Mouse (Mus musculus): ENCODE data around the gene Aasdh.

The Aasdh gene

DNA sequence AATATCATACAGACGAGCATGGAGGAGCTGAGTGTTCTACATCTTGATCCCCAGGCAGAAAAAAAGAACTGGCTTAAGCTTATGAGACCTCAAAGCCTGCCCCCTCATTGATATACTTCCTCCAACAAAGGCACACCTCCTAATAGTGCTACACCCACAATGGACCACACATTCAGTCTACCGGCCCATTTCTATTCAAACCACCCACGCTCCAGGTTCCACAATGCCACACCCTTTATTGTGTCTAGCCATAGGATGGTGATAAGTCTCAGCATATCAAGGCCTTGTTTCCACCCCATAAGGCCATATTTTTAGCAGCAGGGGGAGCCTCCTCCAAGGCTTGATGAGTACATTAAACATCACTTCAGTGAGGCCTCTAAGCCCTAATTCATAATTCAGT is 5.5 kb upstream of the Aasdh start:
- DNase-seq (ENCODE audit: low spot score): no peak

DNA sequence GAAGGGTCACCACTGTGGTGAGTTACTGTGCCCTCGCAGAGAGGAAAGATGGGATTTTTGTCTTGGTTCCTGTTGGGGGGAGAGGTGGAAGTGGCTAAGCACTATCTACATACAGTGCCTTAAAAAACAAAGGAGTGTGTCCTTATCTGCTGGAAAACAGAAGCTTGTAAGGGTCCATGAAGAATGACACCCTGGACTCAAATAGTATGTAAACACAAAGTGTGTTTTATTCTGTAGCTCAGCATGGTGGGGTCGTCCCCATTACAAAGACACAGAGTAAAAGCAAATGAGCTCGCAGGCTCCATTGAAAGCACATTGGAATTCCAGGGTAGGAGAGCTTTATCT is 813 bp upstream of the Aasdh start:
- no peak for DNase-seq (ENCODE audit: low spot score)

DNA sequence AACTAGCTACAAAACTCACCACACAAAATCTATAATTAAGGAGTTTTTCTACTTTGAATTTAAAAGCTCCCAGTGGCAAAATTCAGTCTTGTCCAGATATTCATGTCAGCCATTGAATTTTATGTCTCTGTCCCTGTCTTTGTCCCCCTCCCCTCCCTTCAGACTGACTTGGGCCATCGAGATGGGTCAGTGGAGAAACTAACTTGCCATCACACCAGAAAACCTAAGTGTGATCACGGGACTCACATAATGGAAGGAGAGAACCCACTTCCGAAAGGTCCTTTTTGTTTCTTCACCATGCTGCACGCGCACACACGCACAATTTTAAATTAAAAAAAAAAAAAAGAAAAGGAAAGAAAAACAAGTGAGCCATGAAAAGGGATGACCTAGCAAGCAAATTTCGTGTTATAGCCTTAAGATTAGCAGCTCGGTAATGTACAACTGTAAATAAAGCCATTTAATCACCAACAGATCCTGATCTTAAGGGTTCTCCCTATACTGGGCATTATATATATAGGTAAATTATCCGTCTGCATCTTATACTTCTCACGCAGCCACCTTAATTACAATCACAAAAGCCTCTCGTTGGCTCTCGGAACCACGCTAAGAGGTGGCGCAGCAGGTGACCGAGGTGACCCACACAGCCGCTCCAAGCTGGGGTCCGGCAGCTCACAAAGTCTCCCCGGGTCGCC is 455 bp downstream of the Aasdh start:
- no peak for DNase-seq (ENCODE audit: low spot score)

DNA sequence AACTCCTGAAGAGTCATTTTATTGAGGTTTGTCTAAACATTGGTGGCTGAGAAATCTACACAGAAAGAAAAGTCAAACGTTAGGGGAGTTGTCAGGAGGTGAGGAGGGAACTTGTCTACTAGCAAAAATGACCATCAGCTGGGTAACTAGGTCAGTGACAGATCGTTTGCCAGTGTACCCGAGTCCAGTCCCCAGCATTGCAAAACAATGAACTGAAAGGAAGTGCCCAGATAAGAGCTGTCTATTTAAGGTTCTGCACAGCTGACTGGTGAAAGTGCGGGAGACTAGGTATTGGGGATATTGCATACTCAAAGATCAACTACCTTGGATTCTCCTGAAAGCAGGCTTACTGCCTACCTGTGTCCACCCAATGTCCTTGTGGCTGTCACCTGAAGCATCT is 3.2 kb downstream of the Aasdh start:
- no peak for DNase-seq (ENCODE audit: low spot score)

DNA sequence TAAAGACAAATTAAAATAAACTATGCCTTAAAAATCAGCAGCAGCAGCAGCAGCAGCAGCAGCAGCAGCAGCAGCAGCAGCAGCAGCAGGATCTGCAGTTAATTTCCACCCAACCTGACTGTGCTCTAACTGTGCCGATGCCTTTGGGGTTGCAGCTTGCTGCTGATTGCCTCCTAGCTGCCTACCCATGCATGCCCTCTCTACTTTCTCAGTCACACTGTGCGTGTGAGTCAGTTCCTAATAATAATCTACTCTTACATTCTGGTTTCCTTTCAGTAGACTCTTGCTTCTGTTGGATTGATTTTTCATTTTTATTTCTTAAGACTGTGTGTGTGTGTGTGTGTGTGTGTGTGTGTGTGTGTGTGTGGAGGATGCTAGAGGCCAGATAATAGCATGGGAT is 12.2 kb downstream of the Aasdh start:
- DNase-seq (ENCODE audit: low spot score): no peak

DNA sequence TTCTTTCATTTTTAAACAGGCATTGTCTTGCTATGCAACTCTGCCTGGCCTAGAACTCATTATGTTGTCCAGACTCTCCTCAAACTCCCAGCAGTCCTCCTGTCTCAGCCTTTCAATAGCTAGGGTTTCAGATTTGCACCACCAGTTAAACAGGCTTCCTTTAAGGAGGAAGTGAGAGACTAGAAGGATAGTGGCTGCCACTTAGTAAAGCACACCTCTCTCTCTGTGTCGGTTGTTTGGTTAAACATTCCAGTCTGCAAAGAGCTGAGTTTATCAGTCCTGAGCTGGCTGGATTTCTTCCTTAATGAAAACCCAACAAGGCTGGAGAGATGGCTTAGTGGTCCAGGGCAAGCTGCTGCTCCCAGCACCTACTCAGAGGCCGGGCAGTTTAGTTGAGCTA is 12.7 kb downstream of the Aasdh start:
- DNase-seq (ENCODE audit: low spot score): no peak

DNA sequence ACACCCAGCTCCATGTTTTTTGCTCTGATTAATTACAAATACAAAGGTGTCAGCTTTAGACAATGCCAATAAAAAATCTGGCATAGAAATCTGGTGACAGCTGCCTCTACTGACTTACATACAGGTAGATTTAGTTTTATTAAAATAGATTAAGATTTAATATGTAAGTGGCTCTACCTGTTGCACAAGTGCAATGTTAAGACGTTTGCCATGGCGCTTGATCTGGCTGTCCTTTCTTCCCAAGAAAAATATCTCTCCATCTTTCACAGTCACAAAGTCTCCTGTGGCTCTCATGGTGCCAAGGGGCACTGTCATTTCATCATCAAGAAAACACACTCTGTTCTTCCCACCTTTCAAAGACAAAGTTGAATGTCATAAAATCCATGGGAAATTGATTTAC is 18.3 kb downstream of the Aasdh start:
- DNase-seq (ENCODE audit: low spot score): no peak

DNA sequence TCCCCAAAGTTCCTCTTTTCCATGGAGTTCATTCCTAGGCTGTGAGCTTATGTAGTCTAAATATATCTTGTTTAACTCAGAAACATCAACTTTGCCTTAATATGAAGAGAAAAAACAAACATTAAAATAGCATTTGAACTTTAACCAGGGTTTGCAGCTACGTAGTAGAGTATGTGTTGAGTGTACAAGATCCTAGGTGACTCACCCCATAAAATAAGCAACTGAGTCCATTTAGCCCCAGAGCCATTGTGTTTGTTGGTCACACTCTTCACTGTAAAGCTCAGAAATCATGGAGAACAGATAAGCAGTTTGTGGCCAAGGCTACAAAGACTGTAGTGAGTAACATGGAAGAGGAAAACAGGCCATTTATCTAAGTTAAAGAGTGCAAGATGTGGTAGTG is 21.2 kb downstream of the Aasdh start:
- no peak for DNase-seq (ENCODE audit: low spot score)

DNA sequence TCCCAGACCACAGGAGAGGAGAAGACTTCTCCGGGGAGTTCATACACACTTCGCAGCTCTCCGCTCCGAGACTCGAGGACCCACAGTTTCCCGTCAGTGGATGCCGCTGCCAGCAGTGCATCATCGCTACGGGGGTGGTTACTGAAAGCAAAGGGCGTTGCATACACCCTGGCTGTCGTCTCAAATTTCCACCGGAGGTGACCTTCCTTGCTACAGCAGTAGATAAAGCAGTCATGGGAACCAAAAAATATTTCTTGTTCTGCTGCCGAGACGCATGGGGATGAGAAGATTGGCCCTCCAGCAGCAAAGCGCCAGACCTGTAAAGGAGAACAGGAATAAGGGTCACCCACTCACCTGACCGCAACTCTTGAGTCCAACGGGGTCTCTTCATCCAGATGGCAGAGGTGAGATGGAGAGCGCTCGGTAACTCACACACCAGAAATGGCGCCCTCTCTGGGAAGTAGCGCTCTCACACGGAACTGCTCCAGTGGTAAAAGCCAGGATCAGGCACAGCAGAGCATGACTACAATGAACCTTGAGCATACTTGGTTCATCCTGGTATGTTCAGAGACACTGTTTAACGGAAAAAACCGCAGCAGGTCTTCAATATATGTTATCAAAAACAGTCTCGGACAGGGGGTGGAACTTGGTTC is 29.1 kb downstream of the Aasdh start:
- DNase-seq (ENCODE audit: low spot score): no peak

DNA sequence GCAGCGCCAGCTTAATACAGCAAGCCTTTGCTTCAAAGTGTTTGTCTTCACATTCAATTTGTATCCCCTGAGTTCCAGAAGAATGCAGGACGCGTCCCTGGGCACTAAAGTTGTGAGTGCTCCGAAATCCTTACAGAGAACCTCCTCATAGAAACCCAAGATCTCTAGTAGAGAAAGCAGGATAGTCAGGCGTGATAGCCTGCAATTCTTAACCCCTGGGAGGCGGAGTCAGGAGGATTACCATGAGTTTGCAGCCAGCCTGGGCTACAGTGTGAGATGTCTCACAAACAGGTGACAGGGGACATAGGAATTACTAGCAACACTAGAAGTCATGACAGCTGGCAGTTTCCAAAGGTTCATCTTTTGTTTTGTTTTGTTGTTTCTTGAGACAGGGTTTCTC is 35.8 kb downstream of the Aasdh start:
- no peak for DNase-seq (ENCODE audit: low spot score)

DNA sequence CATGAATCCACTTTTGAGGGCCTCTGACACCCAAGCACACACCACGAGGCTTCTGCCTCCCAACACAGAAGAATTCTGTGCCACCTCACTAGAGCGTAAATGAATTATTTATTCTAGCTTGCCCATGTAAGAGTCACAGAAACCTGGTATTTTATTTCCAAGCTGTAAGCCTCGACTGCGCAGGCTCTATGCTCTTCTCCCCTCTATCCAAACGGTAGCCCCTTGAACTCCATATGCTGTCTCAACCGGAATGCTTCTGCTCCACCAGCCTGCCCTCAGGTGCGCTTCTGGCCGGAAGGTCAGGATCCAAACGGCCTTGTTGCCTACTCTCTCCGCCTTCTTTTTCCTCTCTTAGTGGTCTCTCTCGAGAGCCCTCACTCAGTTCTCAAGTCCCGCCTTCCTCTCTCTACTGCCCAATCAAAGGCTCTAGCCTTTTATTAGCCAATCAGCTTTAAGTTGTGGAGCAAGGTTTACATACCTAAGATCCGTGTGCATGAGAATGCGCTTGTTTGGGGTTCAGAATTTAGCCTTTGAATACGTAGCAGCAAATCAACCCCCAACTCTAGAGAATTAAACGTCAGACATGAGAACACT is 36.5 kb downstream of the Aasdh start:
- no peak for DNase-seq (ENCODE audit: low spot score)

DNA sequence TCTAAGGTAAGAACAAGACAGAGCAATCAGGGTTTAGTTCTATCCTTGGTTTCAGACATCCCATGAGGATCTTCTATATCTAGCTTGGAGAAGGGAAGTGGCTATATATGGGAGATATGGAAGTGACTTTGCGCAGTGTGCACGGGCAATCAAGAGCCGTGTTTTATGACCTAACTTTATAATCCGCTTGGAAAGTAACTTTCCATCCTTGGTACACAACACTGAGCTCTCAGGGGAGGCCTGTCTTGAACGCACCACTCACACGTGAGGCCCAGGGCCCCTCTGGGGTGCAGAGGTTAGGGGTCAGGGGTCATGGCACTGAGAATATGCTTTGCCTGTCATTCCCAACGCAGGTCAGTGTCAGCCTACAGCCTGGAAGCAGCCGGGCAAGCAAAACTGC is 38.5 kb downstream of the Aasdh start:
- no peak for DNase-seq (ENCODE audit: low spot score)

DNA sequence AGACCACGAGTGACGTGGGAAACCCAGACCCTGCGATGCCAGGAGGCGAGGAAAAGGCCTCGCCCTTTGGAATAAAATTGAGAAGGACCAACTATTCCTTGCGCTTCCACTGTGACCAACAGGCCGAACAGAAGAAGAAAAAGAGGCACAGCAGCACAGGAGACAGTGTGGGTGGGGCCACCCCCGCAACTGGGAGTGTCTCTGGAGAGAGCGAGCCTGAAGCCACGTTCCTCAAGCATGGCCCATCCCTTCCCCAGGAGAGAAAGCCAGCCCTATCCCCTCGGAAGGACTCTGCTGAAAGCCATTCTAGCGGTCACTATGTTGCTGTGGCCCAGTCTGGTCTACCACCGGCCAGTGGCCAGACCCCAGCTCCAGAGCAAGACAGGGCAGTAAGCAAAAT is 46.9 kb downstream of the Aasdh start:
- no peak for DNase-seq (ENCODE audit: low spot score)

DNA sequence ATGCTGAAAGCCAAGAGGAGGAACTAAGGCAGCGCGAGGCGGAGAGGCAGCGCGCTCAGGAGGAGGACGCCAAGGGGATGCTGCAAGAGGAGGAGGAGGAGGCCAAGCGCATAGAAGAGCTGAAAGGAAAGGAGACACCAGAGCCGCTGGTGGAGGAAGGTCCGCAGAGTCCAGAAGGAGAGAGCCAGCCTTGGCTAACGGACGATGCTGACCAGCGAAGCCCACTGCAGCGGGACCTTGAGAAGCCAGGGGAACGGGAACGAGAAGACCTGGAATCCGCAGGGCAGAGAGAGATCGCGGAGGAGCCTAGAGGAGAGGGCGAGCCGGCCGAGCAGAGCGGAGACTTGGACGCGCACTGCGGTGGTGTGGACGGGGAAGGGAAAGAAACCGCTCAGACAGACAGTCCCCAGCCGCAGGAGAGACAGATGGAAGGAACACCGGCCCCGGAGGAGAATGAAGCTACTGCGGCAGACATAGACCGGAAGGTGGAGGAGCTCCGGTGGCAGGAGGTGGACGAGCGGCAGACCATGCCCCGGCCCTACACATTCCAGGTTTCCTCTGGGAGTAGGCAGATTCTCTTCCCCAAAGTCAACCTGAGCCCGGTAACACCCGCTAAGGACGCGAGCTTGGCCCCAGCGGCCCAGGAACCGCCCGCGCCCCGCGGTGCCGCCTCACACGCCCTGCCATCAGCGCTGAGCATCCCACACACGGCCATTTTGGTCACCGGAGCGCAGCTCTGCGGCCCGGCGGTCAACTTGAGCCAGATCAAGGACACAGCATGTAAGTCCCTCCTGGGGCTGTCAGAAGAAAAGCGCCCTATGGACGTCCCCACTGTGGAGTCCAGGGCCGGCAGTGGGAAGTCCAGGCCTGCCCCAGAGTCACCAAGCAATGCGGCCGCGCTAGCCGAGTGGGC is 48.0 kb downstream of the Aasdh start:
- no peak for DNase-seq (ENCODE audit: low spot score)

DNA sequence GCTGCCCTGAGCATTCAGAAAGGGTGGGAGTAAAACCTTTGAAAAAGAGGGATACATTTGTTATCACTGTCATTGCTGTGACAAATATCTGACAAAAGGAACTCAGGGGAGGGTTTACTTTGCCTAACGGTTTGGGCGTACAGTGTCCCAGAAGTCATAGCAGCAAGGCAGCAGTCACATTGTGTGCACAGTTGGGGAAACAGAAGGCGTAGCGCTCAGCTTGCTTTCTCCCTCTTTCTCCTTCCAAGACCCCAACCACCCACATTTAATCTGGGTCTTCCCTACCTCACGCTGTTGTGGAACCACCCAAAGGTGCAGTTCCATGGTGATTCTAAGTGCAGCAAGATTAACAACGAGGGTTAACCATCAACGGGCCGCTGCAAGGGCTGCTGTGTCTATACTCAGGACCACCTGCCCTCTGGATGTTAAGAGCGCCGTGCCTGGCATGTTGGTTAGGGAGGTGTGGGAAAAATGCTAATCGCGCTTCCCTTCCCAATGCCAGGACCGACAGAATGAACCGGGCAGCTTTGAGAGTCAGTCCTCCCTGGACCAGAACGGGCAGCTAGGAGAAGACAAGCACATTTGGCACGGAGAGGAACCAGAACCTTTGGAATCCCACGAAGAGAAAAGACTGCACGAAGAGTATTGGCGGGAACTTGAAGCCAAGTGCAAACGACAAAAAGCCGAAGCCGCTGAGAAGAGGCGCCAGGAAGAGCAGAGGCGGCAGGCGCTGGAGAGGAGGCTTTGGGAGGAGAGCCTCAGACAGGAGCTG is 49.3 kb downstream of the Aasdh start:
- DNase-seq (ENCODE audit: low spot score): no peak

DNA sequence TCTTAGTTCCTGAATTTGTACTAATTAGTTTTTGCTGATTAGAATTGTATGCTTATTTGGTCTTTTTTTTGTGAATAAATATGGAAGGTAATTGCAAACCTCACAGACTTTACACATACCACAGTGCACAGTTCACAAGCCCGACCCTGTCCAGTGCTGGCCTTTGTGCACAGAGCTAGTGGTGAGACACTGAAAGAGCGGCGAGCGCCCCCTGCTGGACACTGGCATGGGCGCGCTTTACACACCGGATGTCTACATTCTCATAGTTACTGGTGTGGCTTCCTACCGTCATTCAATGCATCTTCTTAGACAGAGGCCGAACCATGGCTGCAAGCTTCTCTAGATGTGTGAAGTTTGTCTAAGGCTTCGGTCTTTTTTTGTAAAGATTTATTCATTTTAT is 51.8 kb downstream of the Aasdh start:
- DNase-seq (ENCODE audit: low spot score): peak; percentile 48

DNA sequence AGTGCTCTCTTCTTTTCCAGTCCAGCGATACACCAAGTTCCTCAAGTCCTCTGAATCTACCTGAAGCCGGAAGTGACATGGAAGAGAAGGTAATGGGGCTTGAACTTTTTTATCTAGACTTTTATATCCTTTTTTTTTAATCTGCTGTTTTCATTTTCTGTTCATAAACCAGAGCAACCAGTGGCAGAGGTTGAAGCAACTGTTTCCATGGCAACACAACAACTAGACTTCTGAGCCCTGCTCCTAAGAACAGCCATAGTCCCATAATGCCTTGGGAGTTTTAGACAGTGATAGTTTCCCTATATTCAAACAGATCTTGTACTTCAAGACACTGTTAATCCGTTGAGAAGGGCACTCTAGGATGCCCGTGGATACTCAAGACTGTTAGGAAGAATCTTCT is 54.0 kb downstream of the Aasdh start:
- no peak for DNase-seq (ENCODE audit: low spot score)

DNA sequence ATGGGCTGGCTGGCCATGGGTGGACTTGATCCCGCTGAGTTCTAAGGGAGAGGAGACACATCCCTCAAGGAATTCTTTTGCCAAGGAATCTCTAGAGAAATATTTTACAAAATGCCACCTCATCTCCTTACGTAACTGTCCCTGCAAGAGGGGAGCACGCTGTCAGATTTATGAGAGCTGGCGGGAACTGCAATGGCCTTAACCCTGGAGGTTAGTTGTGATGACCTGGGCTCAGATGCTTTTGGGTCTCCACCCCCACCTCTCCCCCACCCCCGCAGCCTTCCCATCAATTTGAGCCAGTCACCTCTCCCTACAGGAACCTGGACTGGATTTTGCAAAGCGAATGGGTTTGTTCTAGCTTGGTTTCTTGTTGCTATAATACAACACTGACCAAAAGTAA is 58.2 kb downstream of the Aasdh start:
- DNase-seq (ENCODE audit: low spot score): no peak

DNA sequence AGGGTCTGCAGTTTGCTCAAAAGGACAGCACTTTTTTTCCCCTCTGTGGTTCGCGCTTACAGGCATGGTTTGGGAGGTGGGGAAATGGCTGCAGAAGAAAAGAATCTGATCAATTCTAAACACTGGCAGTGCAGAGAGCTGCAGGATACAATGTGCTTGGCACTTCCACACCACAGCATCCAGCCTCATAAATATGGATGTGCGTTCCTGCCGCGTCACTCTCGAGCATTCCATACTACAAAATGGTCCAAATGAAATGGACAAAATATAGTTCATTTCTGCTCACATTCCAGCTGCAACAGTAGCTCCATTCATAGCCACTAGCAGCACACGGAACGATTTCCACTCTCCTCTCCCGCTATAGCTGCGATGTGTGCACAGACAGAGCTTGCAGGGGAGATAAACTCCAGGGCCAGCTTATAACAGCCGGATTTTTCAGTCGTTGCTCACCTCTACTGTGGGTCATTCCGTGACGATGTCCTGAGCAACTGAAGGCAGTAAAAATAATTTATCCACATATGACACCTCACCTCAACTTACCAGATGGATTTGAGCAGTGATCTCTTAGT is 60.6 kb downstream of the Aasdh start:
- DNase-seq (ENCODE audit: low spot score): no peak

DNA sequence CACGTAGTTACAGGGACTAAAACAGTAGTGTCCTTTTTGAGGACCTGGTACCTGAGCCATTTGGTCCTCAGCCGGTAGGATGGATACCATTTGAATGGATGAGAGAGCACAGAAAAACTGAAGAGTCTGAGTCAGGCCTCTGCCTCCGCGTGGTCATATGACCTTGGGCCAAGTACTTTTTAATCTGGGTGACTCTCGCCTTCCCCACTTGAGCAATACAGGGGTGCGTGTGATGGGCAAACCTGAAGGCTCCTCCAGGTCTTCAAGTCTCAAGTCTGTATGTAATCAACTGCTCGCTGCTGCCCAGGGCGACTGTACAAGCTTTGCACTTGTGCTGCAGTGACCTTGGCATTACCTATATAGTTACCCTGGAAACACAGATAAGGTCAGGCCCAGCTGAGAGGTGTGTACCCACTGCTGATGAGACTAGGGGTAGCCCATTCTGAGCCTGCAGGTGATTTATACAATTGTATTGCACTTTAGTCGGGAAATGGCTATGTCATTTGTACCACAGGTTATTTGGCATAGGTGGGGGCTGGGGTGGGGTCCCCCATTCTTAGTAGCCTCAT is 61.4 kb downstream of the Aasdh start:
- no peak for DNase-seq (ENCODE audit: low spot score)

DNA sequence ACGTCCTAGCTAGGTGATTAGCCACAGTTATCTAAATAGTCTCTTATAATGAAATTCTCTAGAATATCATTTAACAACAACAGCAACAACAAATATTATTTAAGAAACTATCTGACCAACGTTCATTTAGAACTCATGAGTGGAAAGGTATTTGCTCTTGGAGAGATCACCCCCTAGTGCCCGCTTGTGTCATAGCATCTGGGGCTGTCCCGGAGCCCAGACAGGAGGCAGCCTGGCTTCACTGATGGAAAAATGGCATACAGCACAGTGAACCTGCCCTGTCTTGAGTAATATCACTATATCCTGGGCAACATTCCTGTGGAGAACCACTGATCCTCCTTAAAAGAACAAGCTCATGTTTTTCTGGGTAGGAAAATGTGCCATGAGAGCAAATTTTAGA is 61.9 kb downstream of the Aasdh start:
- peak; percentile 67 for DNase-seq (ENCODE audit: low spot score)

Data from left cerebral cortex, adult 11 months (tissue).